ENCODE assay signal across 22 mouse cellular contexts in the genomic region with DNA sequence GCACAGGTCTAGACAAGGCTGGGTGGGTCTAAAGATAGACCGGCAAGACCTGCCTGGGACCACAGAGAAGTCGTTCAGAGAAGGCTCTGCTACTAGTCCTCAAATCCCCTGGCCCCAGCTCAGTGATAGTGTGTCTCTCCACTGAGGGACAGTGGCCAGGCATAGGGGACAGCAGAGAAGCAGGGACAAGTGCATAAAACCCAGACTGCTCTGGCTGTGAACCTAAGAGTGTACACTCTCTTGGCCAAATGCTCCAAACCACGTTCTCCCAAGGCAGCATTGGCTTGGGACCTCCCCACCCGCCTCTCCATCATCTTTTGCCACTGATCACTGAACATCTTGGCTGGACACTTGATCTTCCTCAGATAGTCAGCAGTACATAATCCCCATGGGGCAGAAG. TPM values are rescaled to one million over a fixed set of nuclear protein-coding genes. Genes with fewer than 3 reads are reported as not detected.
DNase-seq lines count a peak whose midpoint lies in the region; TF ChIP-seq lines count a peak whose summit lies in the region.
"Had no signal": no experiment of that assay in that cellular context is flagged by ENCODE, and none has a peak within 500 bp of the region (broad histone marks: within the 10 kb centered on the region; RNA-seq: fewer than 3 reads in every experiment).

No protein-coding gene starts in this region.

- peak overlapping the region; percentile 69 for H3K4me3 ChIP-seq in gastrocnemius, adult 2 months
- H3K4me3 ChIP-seq in heart, embryonic 10.5 days, result no peak overlapping the region
- no peak overlapping the region for H3K4me3 ChIP-seq in left cerebral cortex, adult 2 months

- H3K4me1 ChIP-seq in heart, embryonic 10.5 days, result peaks cover 58% of the 10 kb centered on the region

- DNase-seq in gastrocnemius, adult 2 months, result peak; percentile 69
- no peak for DNase-seq in gastrocnemius, postnatal 10 days
- DNase-seq in heart, embryonic 10.5 days (ENCODE audit: low spot score), result no peak
- DNase-seq in heart, adult 8-10 months (ENCODE audit: low spot score), result no peak
- no peak for DNase-seq in left cerebral cortex, adult 2 months (ENCODE audit: extremely low spot score in 1 of 2, low spot score in 2 of 2)
- no peak for DNase-seq in left cerebral cortex, postnatal 36 days (ENCODE audit: low spot score in 2 of 2)
- peak; percentile 74 for DNase-seq in gastrocnemius, postnatal 25 days
- DNase-seq in B cell, adult 2 months, result no peak
- DNase-seq: adrenal gland, adult 2 months; adrenal gland, postnatal 14 days; cerebellum, adult 11 months; cerebellum, adult 2 months; cerebellum, adult 9-11 months; heart, postnatal 10 days; kidney, adult 2 months had no signal

- no peak for TF ChIP-seq CTCF in gastrocnemius, adult 2 months (IDR thresholded peaks at IDR 0.05)
- no peak for TF ChIP-seq CTCF in left cerebral cortex, adult 2 months (IDR thresholded peaks at IDR 0.05)

- no peaks in the 10 kb centered on the region for H3K36me3 ChIP-seq in heart, embryonic 10.5 days
- H3K36me3 ChIP-seq: embryonic facial prominence, embryonic 12.5 days; embryonic facial prominence, embryonic 15.5 days; heart, embryonic 15.5 days; hindbrain, embryonic 12.5 days; hindbrain, embryonic 15.5 days had no signal

- H3K9me3 ChIP-seq in heart, embryonic 10.5 days, result no peaks in the 10 kb centered on the region
- H3K9me3 ChIP-seq: embryonic facial prominence, embryonic 12.5 days; embryonic facial prominence, embryonic 15.5 days; heart, embryonic 15.5 days; hindbrain, embryonic 12.5 days; hindbrain, embryonic 15.5 days had no signal

- peak overlapping the region; percentile 93 for H3K27ac ChIP-seq in gastrocnemius, adult 2 months
- H3K27ac ChIP-seq in heart, embryonic 10.5 days, result peak overlapping the region; percentile 86; the same call in 1 of the 2 replicates
- H3K27ac ChIP-seq in left cerebral cortex, adult 2 months, result peak overlapping the region; percentile 79; the same call in 1 of the 2 replicates
- H3K27ac ChIP-seq: hindbrain, embryonic 12.5 days; hindbrain, embryonic 15.5 days had no signal

- peaks cover 25% of the 10 kb centered on the region for H3K27me3 ChIP-seq in heart, embryonic 10.5 days (ENCODE audit: insufficient read depth, poor library complexity, severe bottlenecking)

- intact Hi-C loops in gastrocnemius, adult 2 months (cut with DNase I), result loop anchor here (2.0 kb wide), 1 partner anchor 43 kb away; no protein-coding TSS in a partner anchor
- intact Hi-C loops in left cerebral cortex, adult 2 months (cut with DNase I), result loop anchor here (1.0 to 2.0 kb wide), 2 partner anchors 17 to 23 kb away; no protein-coding TSS in a partner anchor
- intact Hi-C loops in left cerebral cortex, postnatal 36 days (cut with DNase I), result no loop called here

- 47% methylated on average over 4 of the region's 4 CpGs for WGBS in heart, embryonic 10.5 days

RNA-seq across cellular contexts. Expression of gene Fam78a, which starts 2.9 kb away (rescaled TPM):
- total RNA-seq in gastrocnemius, adult 2 months (2021), result 10 to 100 TPM in 1 of 2 experiments, 1 to 10 TPM in 1; 9.9 to 12.0 TPM
- total RNA-seq in gastrocnemius, postnatal 10 days (2021), result 10 to 100 TPM; 23.9 to 25.2 TPM
- 37.7 and 60.1 TPM in 2 replicates for polyA plus RNA-seq in heart, embryonic 10.5 days (2016; fragmentation: Nextera tagmentation; extraction: Ambion mirVana)
- total RNA-seq in heart, adult 8-10 months (2022), result 10 to 100 TPM; 12.7 to 26.1 (median 16.3) TPM
- total RNA-seq in left cerebral cortex, adult 2 months (2021), result 1 to 10 TPM; 9.0 to 9.7 TPM
- total RNA-seq in left cerebral cortex, postnatal 36 days (2021), result 1 to 10 TPM; 3.7 to 8.8 TPM
- total RNA-seq in gastrocnemius, postnatal 25 days (2021), result 10 to 100 TPM; 15.1 to 15.9 TPM
- polyA plus RNA-seq: C2C12 had no signal

RNA-seq across cellular contexts. Expression of gene Plpp7, which starts 7.7 kb away (rescaled TPM):
- total RNA-seq in gastrocnemius, adult 2 months (2021), result 100 to 1,000 TPM; 109 to 120 TPM
- 100 to 1,000 TPM in 1 of 2 experiments, 10 to 100 TPM in 1; 90.3 to 101 TPM for total RNA-seq in gastrocnemius, postnatal 10 days (2021)
- 10.9 and 12.9 TPM in 2 replicates for polyA plus RNA-seq in heart, embryonic 10.5 days (2016; fragmentation: Nextera tagmentation; extraction: Ambion mirVana)
- 10 to 100 TPM; 34.7 to 48.9 (median 42.6) TPM for total RNA-seq in heart, adult 8-10 months (2022)
- 10 to 100 TPM; 26.8 to 29.3 TPM for total RNA-seq in left cerebral cortex, adult 2 months (2021)
- total RNA-seq in left cerebral cortex, postnatal 36 days (2021), result 10 to 100 TPM; 27.3 to 33.7 TPM
- 10 to 100 TPM; 90.9 to 97.0 TPM for total RNA-seq in gastrocnemius, postnatal 25 days (2021)
- polyA plus RNA-seq: CD4-positive, CD25-positive, alpha-beta regulatory T cell, adult 4 months had no signal

Comparison
In these comparisons a context has a peak if more than half of its experiments do, and no peak if none do; other contexts are left out.
1. DNase-seq: peak in gastrocnemius, adult 2 months (single experiment) and gastrocnemius, postnatal 25 days (single experiment); none in gastrocnemius, postnatal 10 days (single experiment), heart, embryonic 10.5 days (single experiment), heart, adult 8-10 months (single experiment), left cerebral cortex, adult 2 months (0 of 2), left cerebral cortex, postnatal 36 days (0 of 2) and B cell, adult 2 months (0 of 2).
2. Peak in every context shown above with its lines, with median percentiles within 50 percentile points of each other: H3K27ac ChIP-seq.